Mouse (Mus musculus) midbrain, embryonic 14.5 days (tissue): ENCODE measurements at regions not wholly inside any gene's neighbourhood (a gene's known extent, or its start where the extent isn't known, plus 50 kb on each side); places are given as distances from the start of the nearest gene placed in this dataset.
A peak's percentile ranks its signal among the peaks of the same experiment; 100 is the strongest.

Experiments used
- ATAC-seq: fragments of 200-750 bp; cut with Nextera tagmentation; 2 replicates; pipeline ENCODE4 v1.8.0; 2017; ENCODE audit warnings: moderate number of reproducible peaks, moderate library complexity; ENCODE audit not compliant: low FRiP score, low TSS enrichment
- DNase-seq: peaks from one replicate; pipeline ENCODE4 v3.0.0-alpha.2; 2015
- H3K27ac ChIP-seq: fragments of 300-500 bp; sonication (generic); replicated peaks from 2 replicates; pipeline ENCODE4 v1.5.1; 2014; ENCODE audit warnings: mild to moderate bottlenecking, low read depth, low read length, moderate library complexity
- H3K27me3 ChIP-seq: fragments of 300-500 bp; sonication (generic); 2 replicates; pipeline ENCODE4 v1.6.1; 2014; ENCODE audit warnings: low read length, control low read depth, mixed read lengths; ENCODE audit not compliant: control insufficient read depth, insufficient read depth
- H3K36me3 ChIP-seq: fragments of 300-500 bp; sonication (generic); 2 replicates; pipeline ENCODE4 v1.6.1; 2014; ENCODE audit warnings: low read length, control low read depth; ENCODE audit not compliant: control insufficient read depth, insufficient read depth
- H3K4me1 ChIP-seq: fragments of 300-500 bp; sonication (generic); 2 replicates; pipeline ENCODE4 v1.6.1; 2014; ENCODE audit warnings: mild to moderate bottlenecking, antibody characterized with exemption, low read length, control low read depth; ENCODE audit not compliant: control insufficient read depth, insufficient read depth
- H3K4me2 ChIP-seq: fragments of 300-500 bp; sonication (generic); 2 replicates; pipeline ENCODE4 v1.6.1; 2014; ENCODE audit warnings: mild to moderate bottlenecking, low read length, moderate library complexity
- H3K4me3 ChIP-seq: fragments of 300-500 bp; sonication (generic); replicated peaks from 2 replicates; pipeline ENCODE4 v1.5.1; 2014; ENCODE audit warnings: low read depth, low read length
- H3K9ac ChIP-seq: fragments of 300-500 bp; sonication (generic); replicated peaks from 2 replicates; pipeline ENCODE4 v1.6.1; 2014; ENCODE audit warnings: mild to moderate bottlenecking, low read length, moderate library complexity
- H3K9me3 ChIP-seq: fragments of 300-500 bp; sonication (generic); 2 replicates; pipeline ENCODE4 v1.6.1; 2016; ENCODE audit warnings: low read length, control low read depth, mixed read lengths; ENCODE audit not compliant: control insufficient read depth
- WGBS: fragments of 180-500 bp; shearing (Covaris S2); extraction: QIAGEN DNeasy Blood & Tissue Kit; methylation state at CpG from one replicate; pipeline ENCODE4 v1.1.7; 2014; 5-methylcytosine and 5-hydroxymethylcytosine counted together

- DNase-seq: peak; percentile 19
- WGBS: 23% methylated on average over 9 of the region's 9 CpGs
Measured at GRCm38 (mm10) chr8:96244549-96245152, 356.3 kb upstream of the Got2 start.

DNA sequence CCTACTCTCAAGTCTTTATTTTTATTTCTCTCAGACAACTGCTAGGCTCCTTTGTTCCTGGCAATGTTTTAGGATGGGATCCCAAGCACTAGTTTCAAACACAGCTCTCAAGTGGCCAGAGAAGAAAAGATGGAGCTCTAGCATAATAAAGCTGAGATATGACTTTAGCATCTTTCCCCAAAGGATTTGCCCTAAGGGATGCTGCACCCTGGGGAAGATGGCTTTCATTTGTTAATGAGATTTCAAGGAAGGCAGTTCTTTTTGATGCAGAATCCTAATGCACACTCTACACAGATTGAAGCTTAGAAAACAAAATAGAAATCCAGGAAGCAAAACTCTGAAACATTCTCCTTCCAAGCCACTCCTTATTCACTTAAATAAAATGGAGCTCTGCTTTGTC lies 350.1 kb upstream of the Got2 start:
- Histone ChIP-seq H3K9ac (no peak overlapping the region), H3K27ac (no peak overlapping the region), H3K36me3 (no peaks in the 10 kb centered on the region), H3K9me3 (no peaks in the 10 kb centered on the region), H3K4me2 (no peak overlapping the region), H3K4me3 (no peak overlapping the region), H3K27me3 (no peaks in the 10 kb centered on the region), H3K4me1 (no peaks in the 10 kb centered on the region)
- ATAC-seq: no peak
- no peak for DNase-seq

More at GRCm38 (mm10) chr8:96244549-96245152, 356.3 kb upstream of the Got2 start:
- Histone ChIP-seq H3K9ac (no peak overlapping the region), H3K36me3 (no peaks in the 10 kb centered on the region), H3K4me2 (no peak overlapping the region), H3K4me3 (no peak overlapping the region), H3K27me3 (no peaks in the 10 kb centered on the region), H3K4me1 (peaks cover 7% of the 10 kb centered on the region), H3K27ac (no peak overlapping the region), H3K9me3 (no peaks in the 10 kb centered on the region)
- ATAC-seq: no peak

DNA sequence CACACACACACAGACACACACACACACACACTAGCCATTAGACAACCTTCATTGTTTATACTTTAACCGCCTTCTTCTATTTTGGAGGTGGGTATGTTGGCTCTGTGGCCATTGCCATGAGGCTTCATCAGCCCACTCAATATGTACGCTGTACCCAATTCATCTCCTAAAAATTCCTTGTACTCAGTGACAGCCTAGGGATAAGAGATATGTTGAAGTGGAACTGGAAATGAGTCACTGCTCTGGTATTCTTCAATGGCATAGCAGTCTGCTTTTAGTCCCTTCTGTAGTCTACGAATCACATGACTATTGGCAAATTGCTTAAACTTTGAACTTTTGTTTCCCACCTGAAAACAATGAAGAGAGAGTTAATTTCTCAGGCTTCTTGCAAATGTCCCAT lies 349.6 kb upstream of the Got2 start:
- Histone ChIP-seq H3K36me3 (no peaks in the 10 kb centered on the region), H3K27ac (no peak overlapping the region), H3K9me3 (no peaks in the 10 kb centered on the region), H3K27me3 (no peaks in the 10 kb centered on the region), H3K4me1 (no peaks in the 10 kb centered on the region), H3K9ac (no peak overlapping the region), H3K4me3 (no peak overlapping the region), H3K4me2 (no peak overlapping the region)
- no peak for ATAC-seq
- 93% methylated on average over 3 of the region's 3 CpGs for WGBS
- no peak for DNase-seq

GRCm38 (mm10) chr8:96230412-96230811 lies 342.1 kb upstream of the Got2 start:
- DNase-seq (peak; percentile 73), ATAC-seq (peak; percentile 24; the same call in 1 of the 2 replicates)
- no peak overlapping the region for H3K4me3 ChIP-seq
- no peaks in the 10 kb centered on the region for H3K36me3 ChIP-seq
- 30% methylated on average over 4 of the region's 4 CpGs for WGBS
- H3K9me3 ChIP-seq: no peaks in the 10 kb centered on the region
- no peaks in the 10 kb centered on the region for H3K4me1 ChIP-seq
- H3K9ac ChIP-seq: no peak overlapping the region
- no peak overlapping the region for H3K27ac ChIP-seq
- no peak overlapping the region for H3K4me2 ChIP-seq
- H3K27me3 ChIP-seq: no peaks in the 10 kb centered on the region
